Mouse (Mus musculus) gastrocnemius, adult 18-20 months (tissue): ENCODE results near the gene Prl3d2. TPM values are rescaled to one million over a fixed set of nuclear protein-coding genes. Genes with fewer than 3 reads are reported as not detected.
"Not testable (repeated sequence)": the region's sequence is repeated elsewhere in the genome, so short reads cannot be mapped to it uniquely, and the experiment has no call there.

Experiments
- DNase-seq: peaks from one replicate; pipeline ENCODE4 v3.0.0; 2021; ENCODE audit warnings: low spot score
- long read RNA-seq, 2 experiments: library from polyadenylated mRNA; stranded (forward); transcript quantifications; one replicate each; pipeline ENCODE4 v2.0.0; 2021
- total RNA-seq, 2 experiments: library from RNA; stranded (reverse); gene quantifications; 2 replicates each; pipeline ENCODE4 v1.2.3; 2021

The Prl3d2 gene
- not detected for total RNA-seq
- long read RNA-seq, experiment 1 = 0 reads
- long read RNA-seq, experiment 2 = 0 reads

DNA sequence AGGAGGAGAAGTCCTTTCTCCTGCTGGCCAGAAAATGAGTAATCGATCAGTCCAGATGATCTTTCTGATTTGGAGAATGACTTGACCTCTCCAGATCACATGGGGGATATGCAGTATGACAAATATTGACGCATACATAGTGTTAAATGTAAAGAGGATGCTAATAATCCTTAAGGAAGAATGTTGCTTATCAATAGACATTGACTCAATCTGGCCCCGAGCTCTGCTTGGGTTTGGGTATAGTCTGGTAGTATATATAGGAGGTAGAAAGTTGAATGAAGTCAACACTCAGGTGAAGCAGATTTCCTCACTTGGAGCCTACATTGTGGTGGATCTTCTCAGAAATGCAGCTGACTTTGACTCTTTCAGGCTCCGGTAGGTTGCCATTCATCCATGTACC lies at the start of gene Prl3d2:
TSS of gene Prl3d2 (plus strand) at position 301 of the 400 bp plus-strand sequence.
- not testable (repeated sequence) for DNase-seq

- not testable (repeated sequence) for DNase-seq
Observed at GRCm38 (mm10) chr13:27093890-27094289, 27.6 kb upstream of the Prl3d2 start, which contains the start of gene Prl3d1. Gene Prl3d1 (plus strand): TSS chr13:27094190.

GRCm38 (mm10) chr13:27148264-27148663 lies 26.8 kb downstream of the Prl3d2 start:
- no peak for DNase-seq

GRCm38 (mm10) chr13:27156490-27156889 lies 35.0 kb downstream of the Prl3d2 start, which contains the start of gene Prl3d3:
Gene Prl3d3 (plus strand): TSS chr13:27156790.
- DNase-seq = not testable (repeated sequence)

Other genes starting within 250 kb of the Prl3d2 start
- not detected for gene Prl, start 64.1 kb upstream of the Prl3d2 start, total RNA-seq
- gene Prl3d1, start 27.5 kb upstream of the Prl3d2 start, total RNA-seq = not detected
- gene Prl3d3, start 35.1 kb downstream of the Prl3d2 start, total RNA-seq = not detected
- gene Prl3c1, start 75.0 kb downstream of the Prl3d2 start, total RNA-seq = not detected
- not detected for gene Prl3b1, start 120.1 kb downstream of the Prl3d2 start, total RNA-seq
- not detected for gene Prl3a1, start 137.7 kb downstream of the Prl3d2 start, total RNA-seq
- not detected for gene Prl6a1, start 190.9 kb downstream of the Prl3d2 start, total RNA-seq
- gene Prl8a2, start 224.0 kb downstream of the Prl3d2 start, total RNA-seq = not detected